Mouse (Mus musculus) pancreas, adult 10 weeks (tissue): Measurements from ENCODE around the gene Slc4a8. TPM values are rescaled to one million over a fixed set of nuclear protein-coding genes. Genes with fewer than 3 reads are reported as not detected.

Experiments used
- polyA plus RNA-seq: library from polyadenylated mRNA; stranded (reverse); fragments of 350-450 nt; fragmentation: Illumina TruSeq; extraction: RNeasy Lipid Tissue Mini Kit (QIAGEN cat#74804); gene quantifications from one replicate; pipeline ENCODE4 v1.2.3, GENCODE M21; 2015; ENCODE audit warnings: low read depth, low replicate concordance; ENCODE audit not compliant: insufficient read depth

Slc4a8 gene
- polyA plus RNA-seq, result 0.72 TPM

DNA sequence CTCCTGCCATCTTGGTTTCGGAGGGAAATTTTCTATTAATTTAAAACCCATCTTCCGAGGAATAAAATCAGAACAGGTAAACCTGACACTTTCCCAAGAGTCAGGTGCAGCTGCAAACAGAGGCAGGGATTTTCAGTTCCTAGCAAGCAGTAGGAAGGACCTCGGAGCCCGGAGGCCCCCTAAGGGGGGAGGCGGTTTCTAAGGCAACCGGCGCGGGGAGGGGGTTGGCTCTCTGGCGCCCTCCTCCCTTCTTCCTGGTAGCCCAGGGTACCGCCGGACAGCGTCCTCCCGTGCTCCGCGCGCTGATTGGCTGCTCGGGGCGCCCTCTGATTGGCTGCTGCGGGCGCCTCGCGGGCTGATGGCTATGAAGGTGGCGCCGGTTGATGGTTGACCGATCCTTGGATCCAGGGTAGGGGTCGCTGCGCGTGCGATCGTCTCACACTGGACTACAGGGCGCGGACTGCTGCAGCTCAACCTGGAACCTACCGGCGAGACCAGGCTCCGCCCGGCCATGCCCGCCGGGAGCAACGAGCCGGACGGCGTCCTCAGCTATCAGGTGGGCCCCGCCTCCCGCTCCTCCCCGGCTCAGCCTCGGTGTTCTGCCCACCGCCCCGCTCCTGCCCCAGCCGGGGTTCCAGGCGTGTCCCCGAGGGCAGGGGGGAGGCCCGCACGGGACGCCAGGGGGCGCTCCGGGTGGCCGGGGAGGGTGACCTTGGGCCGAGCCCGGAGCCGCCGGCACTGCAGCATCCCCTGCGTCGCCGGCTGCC, at the start of gene Slc4a8:
Gene Slc4a8, plus strand, starts transcription at position 329 of the 767 bp plus-strand sequence.

DNA sequence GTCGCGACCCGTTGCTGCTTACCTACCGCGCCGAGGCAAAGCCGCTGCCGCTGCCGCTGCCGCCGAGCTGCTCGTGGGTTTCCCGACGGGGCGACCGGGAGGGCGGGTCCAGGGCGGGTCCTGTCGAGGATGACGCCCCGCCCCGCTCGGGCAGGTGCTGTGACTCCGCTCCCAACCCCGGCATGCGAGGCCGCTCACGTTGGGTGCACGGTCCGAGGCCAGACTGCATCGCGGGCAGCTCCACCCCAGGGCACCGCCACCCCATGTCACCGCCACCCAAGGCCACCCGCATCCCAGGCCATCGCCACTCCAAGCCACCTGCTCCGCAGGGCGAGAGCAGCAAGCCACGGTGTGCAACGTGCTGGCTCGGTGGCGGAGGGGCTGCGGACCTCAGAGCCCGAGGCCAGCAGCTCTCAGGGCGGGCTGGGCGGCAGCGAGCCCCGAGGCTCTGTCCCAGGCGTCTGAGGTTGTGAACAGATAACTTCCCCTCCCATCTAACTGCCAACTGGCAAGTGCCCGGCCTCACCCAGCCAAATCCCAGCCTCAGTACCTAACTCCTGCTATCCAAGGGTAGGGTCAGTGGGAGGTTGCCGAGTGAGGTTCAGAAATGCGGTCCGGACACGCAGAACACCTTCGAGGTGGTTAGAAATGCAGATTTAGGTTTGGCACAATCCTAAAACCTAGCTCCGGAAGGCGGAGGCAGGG, 32.1 kb upstream of the Slc4a8 start, which contains the start of gene Galnt6:
Gene Galnt6, minus strand, starts transcription at position 96 of the 705 bp plus-strand sequence.

DNA sequence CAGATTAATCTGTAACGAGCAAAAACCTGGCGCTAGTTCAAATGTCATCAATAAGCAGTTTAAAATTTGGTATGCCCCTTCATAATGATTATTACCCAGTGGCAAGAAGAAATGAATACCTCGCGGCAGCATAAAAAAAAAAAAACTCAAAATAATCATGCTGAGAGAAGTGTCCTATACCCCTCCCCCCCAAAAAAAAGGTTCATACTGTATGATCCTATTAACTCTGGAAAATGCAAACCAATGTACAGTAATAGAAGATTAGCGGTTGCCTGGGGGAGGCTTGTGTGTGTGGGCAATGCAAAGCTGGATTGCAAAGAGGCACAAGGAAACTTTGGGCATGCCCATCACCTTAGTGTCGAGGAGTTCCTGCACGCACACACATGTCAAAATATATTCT, 108.0 kb downstream of the Slc4a8 start, which contains the start of gene Scn8a:
Gene Scn8a, plus strand, starts transcription at position 301 of the 400 bp plus-strand sequence.

Other genes starting within 250 kb of the Slc4a8 start
- gene Tfcp2, start 209.7 kb upstream of the Slc4a8 start, polyA plus RNA-seq, result 4.5 TPM
- gene Pou6f1, start 161.8 kb upstream of the Slc4a8 start, polyA plus RNA-seq, result 6.3 TPM
- 33.7 TPM for gene Dazap2, start 146.4 kb upstream of the Slc4a8 start, polyA plus RNA-seq
- 13.7 TPM for gene Smagp, start 124.8 kb upstream of the Slc4a8 start, polyA plus RNA-seq
- gene Bin2, start 92.2 kb upstream of the Slc4a8 start, polyA plus RNA-seq, result 0.92 TPM
- gene Cela1, start 73.8 kb upstream of the Slc4a8 start, polyA plus RNA-seq, result 68,923 TPM
- gene Galnt6, start 32.4 kb upstream of the Slc4a8 start, polyA plus RNA-seq, result 6.6 TPM
- 0.50 TPM for gene Scn8a, start 108.1 kb downstream of the Slc4a8 start, polyA plus RNA-seq